Mouse (Mus musculus) G1E (cell line): ENCODE measurements around the gene Sec61b. TPM values are rescaled to one million over a fixed set of nuclear protein-coding genes. Genes with fewer than 3 reads are reported as not detected.

Experiments used
- ATAC-seq: 2 replicates; pipeline ENCODE4 v1.8.0; 2016; ENCODE audit warnings: mild to moderate bottlenecking; ENCODE audit not compliant: insufficient number of reproducible peaks, poor library complexity, low FRiP score, severe bottlenecking; ENCODE audit errors: extremely low read depth
- DNase-seq: peaks from one replicate; pipeline ENCODE4 v3.0.0; 2012; ENCODE audit warnings: low spot score
- H3K27me3 ChIP-seq: 2 replicates; pipeline ENCODE4 v1.6.1; 2012; ENCODE audit warnings: mild to moderate bottlenecking, low read length, inconsistent platforms; ENCODE audit not compliant: insufficient read depth
- H3K36me3 ChIP-seq: replicated peaks from 2 replicates; pipeline ENCODE3; 2012; ENCODE audit warnings: mild to moderate bottlenecking, inconsistent platforms
- H3K4me1 ChIP-seq: 2 replicates; pipeline ENCODE4 v1.6.1; 2012; ENCODE audit warnings: low read depth, low read length, inconsistent platforms, mixed read lengths; ENCODE audit not compliant: insufficient read depth
- H3K4me3 ChIP-seq: 2 replicates; pipeline ENCODE4 v1.5.1; 2012; ENCODE audit warnings: low read depth, mild to moderate bottlenecking, inconsistent platforms, low read length, moderate library complexity, mixed read lengths
- H3K9me3 ChIP-seq: replicated peaks from 2 replicates; pipeline ENCODE4 v1.6.1; 2012; ENCODE audit warnings: inconsistent platforms
- CTCF ChIP-seq: IDR thresholded peaks from 2 replicates; pipeline ENCODE4 v1.5.1; 2012; ENCODE audit warnings: low read depth, low read length, inconsistent platforms, mixed read lengths
- GATA1 ChIP-seq: IDR thresholded peaks from 2 replicates; pipeline ENCODE4 v1.6.1; 2012; ENCODE audit warnings: borderline replicate concordance, low read length, inconsistent platforms, mixed read lengths
- GATA2 ChIP-seq: IDR thresholded peaks from 2 replicates; pipeline ENCODE4 v1.6.1; 2012; ENCODE audit warnings: low read depth, low read length, inconsistent platforms, borderline replicate concordance
- POLR2AphosphoS5 ChIP-seq: IDR thresholded peaks from 2 replicates; pipeline ENCODE4 v1.6.1; 2012; ENCODE audit warnings: low read depth, low read length, inconsistent platforms; ENCODE audit not compliant: insufficient replicate concordance
- TAL1 ChIP-seq: conservative IDR thresholded peaks from 2 replicates; pipeline ENCODE4 v1.6.1; 2012; ENCODE audit warnings: low read depth, low read length, inconsistent platforms, mixed read lengths
- polyA plus RNA-seq: library from polyadenylated mRNA; stranded (reverse); fragments of >175 nt; gene quantifications from 2 replicates; pipeline ENCODE4 v1.2.3, GENCODE M21; 2012
- total RNA-seq, 2 experiments: library from RNA; stranded (forward) in 1 of 2; stranded (reverse) in 1 of 2; fragments of 200-1000 nt in 1 of 2; fragments of >200 nt in 1 of 2; fragmentation: Nextera tagmentation in 1 of 2; gene quantifications; 2 replicates each; pipeline ENCODE4 v1.2.3; 2014 to 2017

Gene Sec61b
- total and polyA plus RNA-seq, 3 experiments = 75.2 to 145 (median 119) TPM

- Histone ChIP-seq H3K9me3 (no peaks in the 10 kb centered on the region), H3K4me3 (no peak overlapping the region), H3K27me3 (peaks cover 3% of the 10 kb centered on the region; the same call in 1 of the 2 replicates), H3K36me3 (no peaks in the 10 kb centered on the region), H3K4me1 (peaks cover 10% of the 10 kb centered on the region)
- no peak for TF ChIP-seq TAL1
- TF ChIP-seq GATA2 = no peak
- TF ChIP-seq CTCF = no peak
- TF ChIP-seq GATA1 = no peak
- no peak for TF ChIP-seq POLR2AphosphoS5
- DNase-seq (no peak), ATAC-seq (no peak)
These were observed 39.3 kb upstream of the Sec61b start for GRCm38 (mm10) chr4:47435131-47435530.

DNA sequence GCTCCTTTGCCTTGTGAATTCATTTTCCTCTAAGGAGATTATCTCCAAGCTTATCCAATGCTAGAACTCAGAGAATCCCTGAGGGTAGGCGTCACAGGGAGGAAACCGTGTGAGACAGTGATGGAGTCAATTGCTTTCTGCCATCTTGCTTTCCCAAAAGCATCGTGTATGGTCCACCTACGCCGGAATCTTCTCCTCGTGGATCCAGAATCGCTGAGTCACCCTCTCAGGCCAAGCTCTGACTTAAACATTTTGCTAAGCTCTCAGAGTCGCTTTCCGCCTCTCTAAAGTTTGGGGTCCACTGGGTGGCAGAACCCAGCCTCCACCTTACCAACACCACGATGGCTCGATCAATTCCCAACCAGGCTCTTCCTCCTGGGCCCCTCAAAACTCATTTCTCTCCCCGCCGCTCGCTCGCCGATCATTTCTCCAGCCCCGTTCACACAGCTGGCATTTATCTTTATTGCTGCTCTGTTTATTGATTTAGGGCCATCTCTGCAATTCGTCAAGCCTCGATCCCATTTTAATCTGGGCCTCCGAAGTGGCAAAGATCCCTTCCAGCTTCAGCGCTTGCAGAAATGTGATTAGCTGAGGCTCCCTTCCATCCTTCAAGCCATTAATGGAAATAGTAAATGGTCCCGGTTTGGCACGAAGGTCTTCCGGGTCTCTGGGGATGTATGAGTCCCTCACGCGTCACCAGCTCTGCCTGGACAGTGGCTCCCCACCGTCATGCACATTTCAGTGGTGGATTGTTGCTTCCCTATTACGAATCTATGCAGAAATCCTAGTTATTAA, 38.7 kb upstream of the Sec61b start:
- no peak for ATAC-seq
- peaks cover 3% of the 10 kb centered on the region; the same call in 1 of the 2 replicates for H3K27me3 ChIP-seq
- H3K9me3 ChIP-seq = no peaks in the 10 kb centered on the region
- H3K4me3 ChIP-seq = no peak overlapping the region
- H3K36me3 ChIP-seq = no peaks in the 10 kb centered on the region
- no peak for DNase-seq
- H3K4me1 ChIP-seq = peaks cover 10% of the 10 kb centered on the region
- TF ChIP-seq GATA2 (no peak), GATA1 (no peak), POLR2AphosphoS5 (no peak), TAL1 (no peak), CTCF (no peak)

GRCm38 (mm10) chr4:47437365-47438340, 36.8 kb upstream of the Sec61b start:
- ATAC-seq = peak; percentile 40; the same call in 1 of the 2 replicates
- H3K4me1 ChIP-seq = peaks cover 10% of the 10 kb centered on the region
- H3K4me3 ChIP-seq = no peak overlapping the region; the same call in 1 of the 2 replicates
- DNase-seq = peak; percentile 20
- no peaks in the 10 kb centered on the region for H3K9me3 ChIP-seq
- peaks cover 3% of the 10 kb centered on the region; the same call in 1 of the 2 replicates for H3K27me3 ChIP-seq
- no peaks in the 10 kb centered on the region for H3K36me3 ChIP-seq
- TF ChIP-seq TAL1 = no peak
- peak; percentile 68 for TF ChIP-seq CTCF
- TF ChIP-seq GATA1 = no peak
- TF ChIP-seq POLR2AphosphoS5 = no peak
- TF ChIP-seq GATA2 = no peak

DNA sequence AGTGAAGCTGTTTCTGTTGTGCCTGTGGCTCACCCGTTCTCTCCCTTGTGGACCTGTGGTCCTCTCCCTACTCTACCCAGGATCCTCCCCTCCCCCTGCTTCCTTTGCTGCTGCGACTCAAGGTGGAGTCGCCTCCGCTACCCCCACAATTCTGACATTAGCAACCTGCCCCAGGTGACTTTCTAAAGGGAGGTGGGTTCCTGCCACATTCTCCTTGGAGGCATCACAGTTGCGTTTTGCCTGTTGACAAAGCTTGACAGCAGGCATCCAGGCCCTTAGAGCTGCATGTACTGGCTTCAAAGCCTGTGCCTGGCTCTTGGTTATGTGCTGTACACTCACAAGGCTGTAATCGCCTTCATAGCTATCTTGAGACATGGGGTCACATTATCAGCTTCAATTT, 35.5 kb upstream of the Sec61b start:
- no peak for DNase-seq
- no peak for ATAC-seq
- no peak for TF ChIP-seq TAL1
- no peak for TF ChIP-seq POLR2AphosphoS5
- no peak for TF ChIP-seq GATA2
- no peak for TF ChIP-seq GATA1
- TF ChIP-seq CTCF = no peak
- Histone ChIP-seq H3K4me3 (no peak overlapping the region), H3K4me1 (peaks cover 10% of the 10 kb centered on the region), H3K9me3 (no peaks in the 10 kb centered on the region), H3K36me3 (no peaks in the 10 kb centered on the region), H3K27me3 (no peaks in the 10 kb centered on the region)

DNA sequence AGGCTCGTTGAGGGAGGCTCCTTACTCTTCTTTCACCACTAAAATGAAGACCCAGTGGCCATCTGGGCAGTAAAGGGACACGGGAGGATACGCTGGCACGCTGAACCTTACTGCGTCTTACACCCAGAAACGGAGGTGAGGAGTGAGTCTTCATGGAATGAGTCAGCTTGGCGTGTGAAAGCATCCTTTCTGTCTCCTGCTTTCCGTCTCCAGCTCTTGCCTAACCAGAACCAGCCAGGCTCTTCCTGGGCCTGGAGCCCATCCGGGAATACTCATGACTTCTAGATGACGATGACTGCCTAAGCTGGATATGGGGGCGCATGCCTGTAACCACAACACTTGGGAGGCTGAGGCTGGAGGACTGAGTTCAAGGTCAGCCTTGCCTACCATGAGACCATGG, 33.5 kb upstream of the Sec61b start:
- ATAC-seq (no peak), DNase-seq (no peak)
- TF ChIP-seq CTCF = no peak
- TF ChIP-seq GATA2 = no peak
- TF ChIP-seq GATA1 = no peak
- no peak for TF ChIP-seq POLR2AphosphoS5
- no peak for TF ChIP-seq TAL1
- Histone ChIP-seq H3K4me1 (peaks cover 10% of the 10 kb centered on the region), H3K9me3 (no peaks in the 10 kb centered on the region), H3K4me3 (no peak overlapping the region), H3K27me3 (0 out of 2 replicates have a peak, but pooled peaks cover 2% of the 10 kb centered on the region), H3K36me3 (no peaks in the 10 kb centered on the region)

- no peaks in the 10 kb centered on the region for H3K9me3 ChIP-seq
- no peak for DNase-seq
- H3K4me3 ChIP-seq = no peak overlapping the region
- no peaks in the 10 kb centered on the region for H3K36me3 ChIP-seq
- no peak for TF ChIP-seq GATA2
- no peak for ATAC-seq
- H3K27me3 ChIP-seq = 0 out of 2 replicates have a peak, but pooled peaks cover 2% of the 10 kb centered on the region
- H3K4me1 ChIP-seq = no peaks in the 10 kb centered on the region
These were observed 25.9 kb upstream of the Sec61b start for GRCm38 (mm10) chr4:47448526-47448925.
